In the genomic region with DNA sequence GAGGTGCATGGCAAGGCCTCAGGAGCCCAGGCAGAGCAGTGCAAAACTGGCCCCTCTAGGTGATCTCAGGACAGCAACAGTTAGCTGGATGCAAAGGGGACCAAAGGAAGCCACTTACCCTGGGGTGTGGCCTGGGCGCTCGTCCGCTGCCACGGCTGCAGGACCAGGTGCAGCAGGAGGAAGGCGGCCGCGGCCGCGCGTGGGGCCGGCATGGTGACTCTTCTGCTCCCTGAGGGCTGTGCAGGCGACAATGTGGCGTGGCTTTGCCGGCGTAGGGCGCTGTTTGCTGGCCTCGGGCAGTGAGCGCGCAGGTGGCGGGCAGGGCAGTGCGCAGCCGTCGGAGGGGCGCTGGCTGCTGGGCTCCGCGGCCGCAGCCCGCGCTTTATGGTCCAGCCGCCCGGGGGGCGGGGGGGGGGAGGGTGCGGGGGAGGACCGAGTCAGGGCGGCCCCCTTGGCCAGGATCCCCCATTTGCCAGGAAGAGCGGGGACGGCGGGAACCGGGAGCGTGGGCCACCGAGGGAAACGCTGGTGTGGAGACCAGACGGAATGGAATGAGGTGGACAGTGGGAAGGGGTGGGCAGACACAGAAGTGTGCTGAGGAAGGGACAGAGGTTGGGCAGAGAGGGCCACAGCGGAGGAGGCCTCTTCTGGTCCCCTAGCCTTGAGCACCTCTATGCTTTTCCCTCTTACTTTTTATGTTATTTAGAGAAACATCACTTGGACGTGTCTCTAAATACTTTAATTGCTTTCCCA, we compare ENCODE assay signal across 7 mouse cellular contexts. TPM values are rescaled to one million over a fixed set of nuclear protein-coding genes. Genes with fewer than 3 reads are reported as not detected.
DNase-seq lines count a peak whose midpoint lies in the region; ATAC-seq and TF ChIP-seq lines count a peak whose summit lies in the region.

A gene (minus strand): TSS at position 357 of the 753 bp plus-strand sequence.

- 0 out of 2 replicates have a peak, but pooled peaks cover 5% of the 10 kb centered on the region for H3K4me1 ChIP-seq in lung, embryonic 14.5 days (ENCODE audit: insufficient read depth)
- H3K4me1 ChIP-seq in forebrain, postnatal 0 days (ENCODE audit: insufficient read depth), result no peaks in the 10 kb centered on the region
- peaks cover 9% of the 10 kb centered on the region for H3K4me1 ChIP-seq in intestine, embryonic 15.5 days (replicated peaks)
- peaks cover 6% of the 10 kb centered on the region for H3K4me1 ChIP-seq in midbrain, embryonic 11.5 days (ENCODE audit: control insufficient read depth, insufficient read depth, low read length)

- ATAC-seq in lung, embryonic 14.5 days (ENCODE audit: insufficient read depth), result peak; percentile 71; the same call in 1 of the 2 replicates
- peak; percentile 53; the same call in 1 of the 2 replicates for ATAC-seq in forebrain, postnatal 0 days
- ATAC-seq in intestine, embryonic 15.5 days, result peak; percentile 73
- peak; percentile 79 for ATAC-seq in midbrain, embryonic 11.5 days (ENCODE audit: low FRiP score)

- no peak within 1 kb of the TSS for H3K27ac ChIP-seq in lung, embryonic 14.5 days (ENCODE audit: low read depth)
- H3K27ac ChIP-seq in forebrain, postnatal 0 days (ENCODE audit: low read depth, low read length), result no peak within 1 kb of the TSS
- no peak within 1 kb of the TSS for H3K27ac ChIP-seq in intestine, embryonic 15.5 days
- no peak within 1 kb of the TSS for H3K27ac ChIP-seq in midbrain, embryonic 11.5 days (ENCODE audit: low read depth, low read length)

- peaks cover 25% of the 10 kb centered on the region for H3K27me3 ChIP-seq in lung, embryonic 14.5 days (ENCODE audit: insufficient read depth, low read length)
- H3K27me3 ChIP-seq in forebrain, postnatal 0 days (ENCODE audit: insufficient read depth, low read length), result no peaks in the 10 kb centered on the region
- peaks cover 8% of the 10 kb centered on the region; the same call in 1 of the 2 replicates for H3K27me3 ChIP-seq in intestine, embryonic 15.5 days (replicated peaks)
- H3K27me3 ChIP-seq in midbrain, embryonic 11.5 days (ENCODE audit: control insufficient read depth, insufficient read depth, low read length), result peaks cover 9% of the 10 kb centered on the region

- WGBS in lung, embryonic 14.5 days, result 4% methylated on average over 45 of the region's 45 CpGs
- 8% methylated on average over 34 of the region's 45 CpGs for WGBS in forebrain, postnatal 0 days
- 10% methylated on average over 43 of the region's 45 CpGs for WGBS in intestine, embryonic 15.5 days
- WGBS in midbrain, embryonic 11.5 days, result 9% methylated on average over 38 of the region's 45 CpGs

- peak; percentile 27 for DNase-seq in lung, embryonic 14.5 days
- DNase-seq in lung, postnatal 10 days, result no peak
- DNase-seq in forebrain, postnatal 0 days, result no peak
- peak; percentile 89 for DNase-seq in midbrain, embryonic 11.5 days (ENCODE audit: low spot score, missing footprints)
- no peak for DNase-seq in thymus, postnatal 36 days
- no peak for DNase-seq in right cerebral cortex, postnatal 36 days (ENCODE audit: low spot score in 2 of 2)

- H3K9ac ChIP-seq in lung, embryonic 14.5 days, result peak within 1 kb of the TSS; percentile 29; the same call in 1 of the 2 replicates
- no peak within 1 kb of the TSS for H3K9ac ChIP-seq in forebrain, postnatal 0 days
- H3K9ac ChIP-seq in intestine, embryonic 15.5 days, result peak within 1 kb of the TSS; percentile 44
- H3K9ac ChIP-seq in midbrain, embryonic 11.5 days (ENCODE audit: low read length), result peak within 1 kb of the TSS; percentile 52

- no peaks in the 10 kb centered on the region for H3K9me3 ChIP-seq in lung, embryonic 14.5 days (ENCODE audit: low read depth, low read length)
- no peaks in the 10 kb centered on the region for H3K9me3 ChIP-seq in forebrain, postnatal 0 days (ENCODE audit: low read length)
- H3K9me3 ChIP-seq in intestine, embryonic 15.5 days, result no peaks in the 10 kb centered on the region
- H3K9me3 ChIP-seq in midbrain, embryonic 11.5 days (ENCODE audit: control insufficient read depth, low read length), result no peaks in the 10 kb centered on the region

- peak within 1 kb of the TSS; percentile 65 for H3K4me2 ChIP-seq in lung, embryonic 14.5 days
- H3K4me2 ChIP-seq in forebrain, postnatal 0 days (ENCODE audit: low read depth), result peak within 1 kb of the TSS; percentile 51
- peak within 1 kb of the TSS; percentile 92 for H3K4me2 ChIP-seq in intestine, embryonic 15.5 days (replicated peaks)
- H3K4me2 ChIP-seq in midbrain, embryonic 11.5 days, result peak within 1 kb of the TSS; percentile 58

- no peak for TF ChIP-seq CTCF in lung, embryonic 14.5 days (IDR thresholded peaks at IDR 0.05; ENCODE audit: low read depth)
- TF ChIP-seq CTCF in forebrain, postnatal 0 days (IDR thresholded peaks at IDR 0.05; ENCODE audit: low read depth), result no peak

- peak within 1 kb of the TSS; percentile 38 for H3K4me3 ChIP-seq in lung, embryonic 14.5 days (ENCODE audit: low read depth, low read length)
- H3K4me3 ChIP-seq in forebrain, postnatal 0 days (ENCODE audit: low read depth, low read length), result peak within 1 kb of the TSS; percentile 22
- peak within 1 kb of the TSS; percentile 43 for H3K4me3 ChIP-seq in intestine, embryonic 15.5 days (replicated peaks)
- H3K4me3 ChIP-seq in midbrain, embryonic 11.5 days (ENCODE audit: low read depth, low read length), result peak within 1 kb of the TSS; percentile 30

- no peaks in the 10 kb centered on the region for H3K36me3 ChIP-seq in lung, embryonic 14.5 days (ENCODE audit: insufficient read depth)
- no peaks in the 10 kb centered on the region for H3K36me3 ChIP-seq in forebrain, postnatal 0 days (ENCODE audit: insufficient read depth)
- H3K36me3 ChIP-seq in intestine, embryonic 15.5 days, result no peaks in the 10 kb centered on the region
- no peaks in the 10 kb centered on the region for H3K36me3 ChIP-seq in midbrain, embryonic 11.5 days (ENCODE audit: control insufficient read depth, insufficient read depth, low read length)

RNA-seq across cellular contexts. Expression of the gene that starts here (rescaled TPM):
- 1.1 and 2.9 TPM in 2 replicates for polyA plus RNA-seq in lung, embryonic 14.5 days (2014; fragmentation: Nextera tagmentation; extraction: Ambion mirVana)
- 0.24 and 0.46 TPM in 2 replicates for total RNA-seq in forebrain, postnatal 0 days (2014; rRNA removed)
- 0.58 and 0.96 TPM in 2 replicates for polyA plus RNA-seq in forebrain, postnatal 0 days (2015; fragmentation: Nextera tagmentation; extraction: Ambion mirVana)
- 23.2 TPM in 2 replicates for polyA plus RNA-seq in intestine, embryonic 15.5 days (2015; fragmentation: Nextera tagmentation; extraction: Ambion mirVana)
- polyA plus RNA-seq in midbrain, embryonic 11.5 days (2014; fragmentation: Nextera tagmentation; extraction: Ambion mirVana), result 1.6 and 1.8 TPM in 2 replicates

Comparison
In these comparisons a context has a peak if more than half of its experiments do, and no peak if none do; other contexts are left out.
1. DNase-seq: peak in lung, embryonic 14.5 days (single experiment) and midbrain, embryonic 11.5 days (single experiment); none in lung, postnatal 10 days (single experiment), forebrain, postnatal 0 days (single experiment), thymus, postnatal 36 days (0 of 2) and right cerebral cortex, postnatal 36 days (0 of 2).
2. Peak in ATAC-seq, H3K4me3 ChIP-seq and H3K4me2 ChIP-seq in forebrain, postnatal 0 days; RNA of the gene not detected or under 1 TPM.
3. Peak in every context shown above with its lines, with median percentiles within 50 percentile points of each other: ATAC-seq, H3K4me2 ChIP-seq and H3K4me3 ChIP-seq.